Mouse (Mus musculus) MEL (cell line): Measurements from ENCODE around the gene Tmem143. TPM values are rescaled to one million over a fixed set of nuclear protein-coding genes. Genes with fewer than 3 reads are reported as not detected.

Source experiments
- DNase-seq: peaks from one replicate; pipeline ENCODE4 v3.0.0; 2011; ENCODE audit warnings: low read depth, low spot score
- H3K27ac ChIP-seq: 2 replicates; pipeline ENCODE4 v1.5.1; 2012; ENCODE audit warnings: low read depth, mild to moderate bottlenecking, control low read depth, low read length, moderate library complexity; ENCODE audit not compliant: control insufficient read depth
- H3K27me3 ChIP-seq, 2 experiments: fragments of 150-350 bp in 1 of 2; sonication (generic) in 1 of 2; 2 replicates each; pipeline ENCODE4 v1.6.1; 2012; ENCODE audit warnings: low read length in 2 of 2, mild to moderate bottlenecking in 2 of 2, improper control_type of control experiment in 1 of 2, moderate library complexity in 1 of 2; ENCODE audit not compliant: insufficient read depth in 2 of 2, control insufficient read depth in 1 of 2
- H3K36me3 ChIP-seq, 2 experiments: 2 replicates each; pipeline ENCODE4 v1.6.1; 2012 to 2014; ENCODE audit warnings: low read length in 2 of 2, improper control_type of control experiment in 1 of 2, inconsistent platforms in 1 of 2, mild to moderate bottlenecking in 1 of 2; ENCODE audit not compliant: insufficient read depth in 2 of 2, control insufficient read depth in 1 of 2
- H3K4me1 ChIP-seq, 2 experiments: fragments of 150-350 bp in 1 of 2; sonication (generic) in 1 of 2; 2 replicates each; pipeline ENCODE4 v1.6.1; 2012; ENCODE audit warnings: low read length in 2 of 2, improper control_type of control experiment in 1 of 2, mild to moderate bottlenecking in 1 of 2; ENCODE audit not compliant: insufficient read depth in 2 of 2, control insufficient read depth in 1 of 2
- H3K4me3 ChIP-seq, 2 experiments: fragments of 150-350 bp in 1 of 2; sonication (generic) in 1 of 2; 2 replicates each; pipeline ENCODE4 v1.5.1; 2012; ENCODE audit warnings: low read depth in 2 of 2, low read length in 2 of 2, mild to moderate bottlenecking in 2 of 2, moderate library complexity in 2 of 2, control low read depth in 1 of 2, improper control_type of control experiment in 1 of 2; ENCODE audit not compliant: control insufficient read depth in 1 of 2, insufficient read depth in 1 of 2
- H3K79me2 ChIP-seq: 2 replicates; pipeline ENCODE4 v1.6.1; 2012; ENCODE audit warnings: mild to moderate bottlenecking, low read length, moderate library complexity; ENCODE audit not compliant: control insufficient read depth, poor library complexity, insufficient read depth
- H3K9ac ChIP-seq: 2 replicates; pipeline ENCODE4 v1.6.1; 2012; ENCODE audit warnings: low read depth, mild to moderate bottlenecking, control low read depth, low read length, moderate library complexity; ENCODE audit not compliant: control insufficient read depth, poor library complexity, severe bottlenecking
- H3K9me3 ChIP-seq: fragments of 150-350 bp; sonication (generic); replicated peaks from 2 replicates; pipeline ENCODE4 v1.6.1; 2012; ENCODE audit warnings: mild to moderate bottlenecking, low read length, improper control_type of control experiment, moderate library complexity; ENCODE audit not compliant: insufficient read depth
- E2F4 ChIP-seq: IDR thresholded peaks from 2 replicates; pipeline ENCODE4 v1.6.1; 2011; ENCODE audit warnings: low read depth, low read length, improper control_type of control experiment, borderline replicate concordance
- ELF1 ChIP-seq: IDR thresholded peaks from 2 replicates; pipeline ENCODE4 v1.6.1; 2014; ENCODE audit warnings: low read depth, mild to moderate bottlenecking, inconsistent platforms, low read length, improper control_type of control experiment, moderate library complexity
- ETS1 ChIP-seq: IDR thresholded peaks from 2 replicates; pipeline ENCODE4 v1.6.1; 2012; ENCODE audit warnings: low read depth, mild to moderate bottlenecking, inconsistent platforms, low read length, improper control_type of control experiment, moderate library complexity
- GATA1 ChIP-seq: IDR thresholded peaks from 2 replicates; pipeline ENCODE4 v1.6.1; 2011; ENCODE audit warnings: low read depth, low read length, improper control_type of control experiment
- HCFC1 ChIP-seq: IDR thresholded peaks from 2 replicates; pipeline ENCODE4 v1.6.1; 2012; ENCODE audit warnings: low read depth, mild to moderate bottlenecking, inconsistent platforms, low read length, improper control_type of control experiment, moderate library complexity
- MAX ChIP-seq: IDR thresholded peaks from 2 replicates; pipeline ENCODE4 v1.6.1; 2011; ENCODE audit warnings: low read length, improper control_type of control experiment
- MAZ ChIP-seq: IDR thresholded peaks from 2 replicates; pipeline ENCODE4 v1.6.1; 2012; ENCODE audit warnings: low read depth, mild to moderate bottlenecking, inconsistent platforms, low read length, improper control_type of control experiment
- MXI1 ChIP-seq: IDR thresholded peaks from 2 replicates; pipeline ENCODE4 v1.6.1; 2011; ENCODE audit warnings: mild to moderate bottlenecking, low read depth, low read length, improper control_type of control experiment
- MYB ChIP-seq: IDR thresholded peaks from 2 replicates; pipeline ENCODE4 v1.6.1; 2011; ENCODE audit warnings: mild to moderate bottlenecking, low read depth, low read length, improper control_type of control experiment
- NELFE ChIP-seq: IDR thresholded peaks from 2 replicates; pipeline ENCODE4 v1.6.1; 2011; ENCODE audit warnings: low read depth, low read length, improper control_type of control experiment
- NRF1 ChIP-seq: IDR thresholded peaks from 2 replicates; pipeline ENCODE4 v1.6.1; 2014; ENCODE audit warnings: low read depth, mild to moderate bottlenecking, inconsistent platforms, low read length, improper control_type of control experiment, moderate library complexity; ENCODE audit not compliant: poor library complexity, insufficient read depth, severe bottlenecking
- POLR2A ChIP-seq, 2 experiments: IDR thresholded peaks; 2 replicates each; pipeline ENCODE4 v1.6.1; 2011 to 2012; ENCODE audit warnings: low read length in 2 of 2, mild to moderate bottlenecking in 2 of 2, control low read depth in 1 of 2, improper control_type of control experiment in 1 of 2, low read depth in 1 of 2, moderate library complexity in 1 of 2; ENCODE audit not compliant: control insufficient read depth in 1 of 2, insufficient read depth in 1 of 2, poor library complexity in 1 of 2
- POLR2AphosphoS2 ChIP-seq: IDR thresholded peaks from 2 replicates; pipeline ENCODE4 v1.6.1; 2011; ENCODE audit warnings: low read length, improper control_type of control experiment
- RCOR1 ChIP-seq: IDR thresholded peaks from 2 replicates; pipeline ENCODE4 v1.6.1; 2012; ENCODE audit warnings: low read depth, mild to moderate bottlenecking, inconsistent platforms, low read length, improper control_type of control experiment
- SIN3A ChIP-seq: IDR thresholded peaks from 2 replicates; pipeline ENCODE4 v1.6.1; 2012; ENCODE audit warnings: low read length, improper control_type of control experiment, inconsistent platforms
- SMC3 ChIP-seq: IDR thresholded peaks from 2 replicates; pipeline ENCODE4 v1.6.1; 2011; ENCODE audit warnings: low read depth, low read length, improper control_type of control experiment
- TAL1 ChIP-seq: IDR thresholded peaks from 2 replicates; pipeline ENCODE4 v1.6.1; 2012; ENCODE audit warnings: mild to moderate bottlenecking, inconsistent platforms, low read length, moderate library complexity, mixed read lengths
- TCF12 ChIP-seq: IDR thresholded peaks from 2 replicates; pipeline ENCODE4 v1.6.1; 2014; ENCODE audit warnings: low read depth, mild to moderate bottlenecking, inconsistent platforms, low read length, improper control_type of control experiment, moderate library complexity
- USF1 ChIP-seq: IDR thresholded peaks from 2 replicates; pipeline ENCODE4 v1.6.1; 2014; ENCODE audit warnings: low read depth, mild to moderate bottlenecking, inconsistent platforms, low read length, improper control_type of control experiment, moderate library complexity
- USF2 ChIP-seq, 2 experiments: IDR thresholded peaks; 2 replicates each; pipeline ENCODE4 v1.6.1; 2011 to 2012; ENCODE audit warnings: improper control_type of control experiment in 2 of 2, low read length in 2 of 2, borderline replicate concordance in 1 of 2, inconsistent platforms in 1 of 2, low read depth in 1 of 2, mild to moderate bottlenecking in 1 of 2; ENCODE audit not compliant: insufficient read depth in 1 of 2
- ZMIZ1 ChIP-seq: IDR thresholded peaks from 2 replicates; pipeline ENCODE4 v1.6.1; 2012; ENCODE audit warnings: low read depth, mild to moderate bottlenecking, inconsistent platforms, low read length, improper control_type of control experiment, moderate library complexity
- polyA plus RNA-seq, 2 experiments: library from polyadenylated mRNA; stranded (reverse) in 1 of 2; unstranded in 1 of 2; fragments of >175 nt in 1 of 2; fragments of >200 nt in 1 of 2; gene quantifications; 2 replicates each; pipeline versions ENCODE4 v1.2.1 to v1.2.4; 2012; ENCODE audit warnings: low replicate concordance in 2 of 2, low read depth in 1 of 2; ENCODE audit not compliant: insufficient read length in 2 of 2, insufficient read depth in 1 of 2, missing spikeins in 1 of 2
- total RNA-seq: library from RNA; depleted of rRNA; stranded (reverse); fragments of 300-350 nt; gene quantifications from 2 replicates; pipeline ENCODE4 v1.2.3, GENCODE M21; 2012

Gene Tmem143
- total and polyA plus RNA-seq, 3 experiments, result 10.7 to 20.1 TPM; not detected in 1

DNA sequence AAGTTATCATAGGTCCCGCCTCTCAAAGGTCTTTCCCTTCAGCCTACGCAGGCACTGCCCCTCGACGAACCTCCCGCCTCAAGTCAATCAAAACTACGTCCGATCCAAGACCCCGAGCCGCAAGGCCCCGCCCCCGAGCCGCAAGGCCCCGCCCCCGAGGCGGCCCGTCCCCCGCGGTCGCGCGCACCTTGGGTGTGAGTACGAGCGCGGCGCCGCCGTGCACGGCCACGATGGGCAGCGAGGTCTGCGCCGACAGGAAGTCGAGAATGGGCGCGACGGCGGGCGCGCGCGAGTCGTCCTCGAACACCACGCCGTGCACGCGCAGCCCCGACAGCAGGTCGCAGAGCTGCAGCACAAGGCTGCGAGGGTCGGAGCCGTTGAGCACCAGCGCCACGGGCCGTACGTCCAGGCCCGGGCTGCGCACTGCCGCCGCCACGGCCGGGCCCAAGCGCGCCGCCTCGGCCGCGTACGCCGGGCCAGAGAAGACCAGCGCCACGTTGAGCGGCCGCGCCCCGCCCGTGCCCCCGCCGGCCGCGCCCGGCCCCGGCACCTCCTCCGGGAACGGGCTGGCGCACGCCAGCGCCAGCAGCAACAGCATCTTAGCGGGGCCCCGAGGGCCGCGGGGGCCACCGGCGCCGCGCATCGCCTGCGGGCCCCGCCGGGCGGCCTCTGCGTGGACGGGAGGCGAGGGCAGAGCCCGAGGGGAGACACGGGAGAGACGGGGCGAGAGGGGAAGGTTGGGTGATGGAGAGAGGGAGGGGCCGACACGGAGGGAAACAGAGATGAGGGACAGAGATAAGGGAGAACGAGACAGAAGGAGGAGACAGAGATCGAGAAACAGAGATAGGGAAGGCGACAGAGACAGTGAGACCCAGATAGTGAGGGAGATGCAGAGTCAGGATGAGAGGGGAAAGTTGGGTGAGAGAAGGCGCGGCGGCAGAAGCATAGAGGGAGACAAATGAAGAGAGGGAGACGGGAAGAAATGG, 30.5 kb upstream of the Tmem143 start:
- Histone ChIP-seq H3K4me3 (peak overlapping the region; percentile 73 to 79), H3K9ac (peak overlapping the region; percentile 92), H3K27me3 (no peaks in the 10 kb centered on the region; a peak in 1 of 4 replicates), H3K4me1 (peaks cover 5 to 19% of the 10 kb centered on the region in 2 experiments; a peak in 3 of 4 replicates), H3K36me3 (peaks cover 0 to 5% of the 10 kb centered on the region in 2 experiments; a peak in 1 of 4 replicates), H3K27ac (peak overlapping the region; percentile 45), H3K9me3 (no peaks in the 10 kb centered on the region), H3K79me2 (peaks cover 2% of the 10 kb centered on the region; the same call in 1 of the 2 replicates)
- peak; percentile 94 for DNase-seq
- peak; percentile 21; the same call in 1 of the 2 replicates for TF ChIP-seq HCFC1
- peak; percentile 83 for TF ChIP-seq GATA1
- TF ChIP-seq TCF12, result 0 out of 2 replicates have a peak, but pooled peaks have one; percentile 11
- no peak for TF ChIP-seq USF1
- peak; percentile 55; the same call in 1 of the 2 replicates for TF ChIP-seq MAX
- no peak for TF ChIP-seq RCOR1
- peak; percentile 66 to 70; a peak in 2 of 4 replicates for TF ChIP-seq POLR2A (IDR thresholded peaks at IDR 0.05; ENCODE audit: control insufficient read depth in 1 of 2, insufficient read depth in 1 of 2, low read depth in 1 of 2, low read length in 2 of 2, poor library complexity in 1 of 2)
- no peak for TF ChIP-seq E2F4
- TF ChIP-seq SMC3, result no peak
- peak; percentile 62 for TF ChIP-seq ELF1
- peak; percentile 41; the same call in 1 of the 2 replicates for TF ChIP-seq NRF1
- peak; percentile 45; the same call in 1 of the 2 replicates for TF ChIP-seq MAZ
- TF ChIP-seq USF2 (IDR thresholded peaks at IDR 0.05; ENCODE audit: borderline replicate concordance in 1 of 2, insufficient read depth in 1 of 2, low read depth in 1 of 2, low read length in 2 of 2), result no peak
- no peak for TF ChIP-seq MYB
- TF ChIP-seq MXI1, result peak; percentile 21; the same call in 1 of the 2 replicates
- TF ChIP-seq SIN3A, result no peak
- TF ChIP-seq ZMIZ1, result 0 out of 2 replicates have a peak, but pooled peaks have one; percentile 23
- TF ChIP-seq TAL1, result no peak
- TF ChIP-seq ETS1, result 0 out of 2 replicates have a peak, but pooled peaks have one; percentile 16
- 0 out of 2 replicates have a peak, but pooled peaks have one; percentile 13 for TF ChIP-seq POLR2AphosphoS2
- TF ChIP-seq NELFE, result peak; percentile 59
